Mouse (Mus musculus) lung, adult 2 months (tissue): Measurements from ENCODE around the gene Ric1. TPM values are rescaled to one million over a fixed set of nuclear protein-coding genes. Genes with fewer than 3 reads are reported as not detected.

ENCODE experiments used
- DNase-seq: peaks from one replicate; pipeline ENCODE4 v3.0.0; 2022
- H3K4me1 ChIP-seq: fragments of 200-500 bp; 2 replicates; pipeline ENCODE4 v1.6.1; 2011; ENCODE audit warnings: low read length; ENCODE audit not compliant: control insufficient read depth, insufficient read depth
- H3K4me3 ChIP-seq: fragments of 200-500 bp; replicated peaks from 2 replicates; pipeline ENCODE3; 2011; ENCODE audit warnings: low read depth, mild to moderate bottlenecking, control low read depth, low read length; ENCODE audit errors: extremely low read depth
- CTCF ChIP-seq: fragments of 200-500 bp; IDR thresholded peaks from 2 replicates; pipeline ENCODE4 v1.5.1; 2011; ENCODE audit warnings: mild to moderate bottlenecking, low read length, control low read depth; ENCODE audit not compliant: insufficient read depth
- POLR2A ChIP-seq: fragments of 200-500 bp; IDR thresholded peaks from 2 replicates; pipeline ENCODE4 v1.6.1; 2011; ENCODE audit warnings: low read depth, mild to moderate bottlenecking, control low read depth, low read length, borderline replicate concordance; ENCODE audit errors: extremely low read depth
- WGBS: fragments of 180-500 bp; shearing (Covaris S2); methylation state at CpG from one replicate; pipeline ENCODE4 v1.1.7; 2018; 5-methylcytosine and 5-hydroxymethylcytosine counted together
- polyA plus RNA-seq: library from polyadenylated mRNA; depleted of rRNA; stranded (reverse); fragments of >200 nt; gene quantifications from 2 replicates; pipeline ENCODE4 v1.2.3, GENCODE M21; 2012

Gene Ric1
- polyA plus RNA-seq, 1 experiment: 19.1 TPM

GRCm38 (mm10) chr19:29496001-29496597, 26.0 kb upstream of the Ric1 start:
- H3K4me1 ChIP-seq: peaks cover 3% of the 10 kb centered on the region
- TF ChIP-seq POLR2A: no peak
- TF ChIP-seq CTCF: no peak
- 76% methylated on average over 6 of the region's 6 CpGs for WGBS
- H3K4me3 ChIP-seq: no peak overlapping the region
- no peak for DNase-seq

DNA sequence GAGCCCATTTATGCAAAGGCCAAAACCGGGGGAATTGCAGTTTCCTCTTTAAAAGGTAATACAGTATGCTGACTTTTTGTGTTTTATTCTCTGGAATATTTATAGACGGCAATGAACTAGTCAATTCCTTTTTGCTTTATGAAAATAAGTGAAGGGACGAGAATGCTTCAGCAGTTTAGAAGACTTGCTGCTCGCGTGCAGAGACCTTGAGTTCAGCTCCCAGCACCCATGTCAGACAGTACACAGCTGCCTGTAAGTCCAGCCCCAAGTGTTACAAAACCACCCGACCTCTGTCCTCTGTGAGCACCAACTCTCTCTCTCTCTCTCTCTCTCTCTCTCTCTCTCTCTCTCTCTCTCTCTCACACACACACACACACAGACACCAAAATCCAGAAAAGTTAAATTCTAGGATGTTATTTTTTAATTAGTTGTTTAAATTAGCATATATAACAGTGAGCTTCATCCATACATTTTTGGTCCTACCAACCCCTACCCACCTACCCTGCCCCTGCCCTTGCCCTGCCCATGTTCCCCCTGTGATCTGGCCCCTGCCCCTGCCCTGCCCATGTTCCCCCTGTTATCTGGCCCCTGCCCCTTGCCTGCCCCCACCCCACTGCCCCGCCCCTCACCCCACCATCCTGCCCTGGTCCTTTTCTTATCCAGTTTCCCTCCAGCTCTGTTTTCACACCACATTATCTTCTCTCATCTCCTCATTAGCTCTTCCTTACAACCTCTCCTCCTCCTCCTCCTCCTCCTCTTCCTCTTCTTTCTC, 25.1 kb upstream of the Ric1 start:
- 62% methylated on average over 7 of the region's 7 CpGs for WGBS
- TF ChIP-seq POLR2A: no peak
- no peak for TF ChIP-seq CTCF
- DNase-seq: no peak
- no peak overlapping the region for H3K4me3 ChIP-seq
- H3K4me1 ChIP-seq: peaks cover 4% of the 10 kb centered on the region

- no peak for TF ChIP-seq CTCF
- TF ChIP-seq POLR2A: no peak
- no peak for DNase-seq
- 53% methylated on average over 7 of the region's 7 CpGs for WGBS
- no peak overlapping the region for H3K4me3 ChIP-seq
- peaks cover 4% of the 10 kb centered on the region for H3K4me1 ChIP-seq
Observed at GRCm38 (mm10) chr19:29497874-29498273, 24.2 kb upstream of the Ric1 start.

- no peak for TF ChIP-seq POLR2A
- TF ChIP-seq CTCF: no peak
- Histone ChIP-seq H3K4me1 (peaks cover 4% of the 10 kb centered on the region), H3K4me3 (no peak overlapping the region)
- WGBS: 46% methylated on average over 6 of the region's 6 CpGs
- DNase-seq: no peak
Observed at GRCm38 (mm10) chr19:29498842-29499456, 23.1 kb upstream of the Ric1 start.

DNA sequence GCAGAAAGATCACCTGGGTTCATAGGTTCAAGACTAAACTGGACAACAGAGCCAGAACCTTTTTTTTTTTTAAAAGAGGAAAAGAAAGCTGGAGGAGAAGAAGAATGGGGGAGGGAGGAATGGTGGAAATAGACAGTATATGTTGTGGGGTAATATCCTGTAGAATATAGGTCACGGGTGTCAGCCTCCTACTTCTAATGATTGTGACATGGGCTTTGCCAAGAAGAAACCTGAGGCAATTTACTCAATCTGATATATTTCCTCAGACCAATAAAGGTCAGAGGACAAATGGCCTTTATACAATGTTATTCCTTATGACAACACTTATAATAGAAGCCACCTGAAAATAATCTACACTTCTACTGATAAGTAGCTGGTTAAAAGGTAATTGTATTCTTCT, 21.7 kb upstream of the Ric1 start:
- H3K4me3 ChIP-seq: no peak overlapping the region
- H3K4me1 ChIP-seq: peaks cover 4% of the 10 kb centered on the region
- WGBS: 78% methylated on average over 1 of the region's 1 CpGs
- DNase-seq: no peak
- TF ChIP-seq CTCF: no peak
- no peak for TF ChIP-seq POLR2A

DNA sequence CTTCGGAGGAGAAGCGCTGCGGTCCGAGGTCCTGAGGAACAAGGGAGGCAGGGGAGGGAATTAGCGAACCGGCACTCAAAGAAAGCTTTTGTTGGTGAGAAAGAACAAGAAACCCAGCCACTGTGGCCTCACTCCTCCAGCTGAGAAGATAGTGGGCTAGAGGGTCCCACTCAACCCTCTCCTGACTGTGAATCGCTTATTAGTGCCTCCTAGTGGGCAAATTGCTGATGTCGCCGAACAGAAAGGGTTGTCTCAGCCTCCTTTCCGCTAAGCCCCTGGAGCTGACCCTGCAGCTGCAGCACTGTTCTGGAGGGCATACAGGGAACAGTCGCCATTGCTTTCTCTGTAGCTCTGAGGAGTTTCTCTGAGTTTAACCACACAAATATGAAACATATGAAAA, 21.0 kb upstream of the Ric1 start:
- 49% methylated on average over 11 of the region's 11 CpGs for WGBS
- Histone ChIP-seq H3K4me1 (peaks cover 4% of the 10 kb centered on the region), H3K4me3 (peak overlapping the region; percentile 71)
- peak; percentile 41 for DNase-seq
- peak; percentile 49 for TF ChIP-seq CTCF
- TF ChIP-seq POLR2A: no peak

GRCm38 (mm10) chr19:29501507-29501906, 20.6 kb upstream of the Ric1 start:
- Histone ChIP-seq H3K4me1 (peaks cover 4% of the 10 kb centered on the region), H3K4me3 (peak overlapping the region; percentile 71)
- TF ChIP-seq CTCF (peak; percentile 99), POLR2A (no peak)
- WGBS: 8% methylated on average over 6 of the region's 6 CpGs
- DNase-seq: peak; percentile 80

- Histone ChIP-seq H3K4me3 (no peak overlapping the region), H3K4me1 (peaks cover 4% of the 10 kb centered on the region; the same call in 1 of the 2 replicates)
- DNase-seq: no peak
- 92% methylated on average over 2 of the region's 2 CpGs for WGBS
- no peak for TF ChIP-seq CTCF
- TF ChIP-seq POLR2A: no peak
Observed at GRCm38 (mm10) chr19:29504131-29504530, 18.0 kb upstream of the Ric1 start.

- TF ChIP-seq CTCF (no peak), POLR2A (no peak)
- no peak overlapping the region for H3K4me3 ChIP-seq
- DNase-seq: no peak
- WGBS: 67% methylated on average over 7 of the region's 7 CpGs
- H3K4me1 ChIP-seq: peaks cover 4% of the 10 kb centered on the region; the same call in 1 of the 2 replicates
Observed at GRCm38 (mm10) chr19:29505617-29506016, 16.5 kb upstream of the Ric1 start.

GRCm38 (mm10) chr19:29508208-29508607, 13.9 kb upstream of the Ric1 start:
- H3K4me3 ChIP-seq: no peak overlapping the region
- TF ChIP-seq POLR2A: no peak
- TF ChIP-seq CTCF: no peak
- WGBS: 61% methylated on average over 7 of the region's 7 CpGs
- no peak for DNase-seq
- no peaks in the 10 kb centered on the region; the same call in 1 of the 2 replicates for H3K4me1 ChIP-seq
